Mouse (Mus musculus) spleen, adult 2 months (tissue): ENCODE measurements around the gene Ptprm.

Experiments used
- CTCF ChIP-seq: fragments of 200-500 bp; IDR thresholded peaks from 2 replicates; pipeline ENCODE4 v1.5.1; 2011; ENCODE audit warnings: mild to moderate bottlenecking, inconsistent platforms; ENCODE audit not compliant: insufficient read depth, insufficient read length, insufficient replicate concordance; ENCODE audit errors: extremely low read depth
- POLR2A ChIP-seq: fragments of 200-500 bp; IDR thresholded peaks from 2 replicates; pipeline ENCODE4 v1.6.1; 2011; ENCODE audit warnings: low read depth, low read length, inconsistent platforms

DNA sequence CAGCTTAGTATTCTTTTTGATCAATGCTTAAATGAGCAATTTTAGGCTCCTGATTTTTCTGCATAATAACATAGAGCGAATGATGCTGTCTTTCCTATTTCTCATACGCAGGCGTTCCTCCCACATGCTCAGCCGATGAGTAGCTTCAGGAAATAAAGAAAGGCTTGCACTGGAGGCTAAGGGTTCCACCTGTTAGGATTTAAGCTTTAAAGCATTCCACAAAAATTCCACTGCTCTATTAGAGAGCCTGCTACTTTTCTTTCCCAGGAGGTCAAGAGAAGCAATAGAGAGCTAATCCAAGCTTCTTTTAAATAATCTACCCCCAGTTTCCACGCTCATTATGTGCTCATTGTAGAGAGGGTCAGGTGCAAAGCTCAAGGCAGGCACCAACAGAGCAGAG is 127.3 kb downstream of the Ptprm start:
- no peak for TF ChIP-seq CTCF
- TF ChIP-seq POLR2A = no peak
